Mouse (Mus musculus) thymus, postnatal 4 days (tissue): ENCODE results near the gene Chga.

Source experiments
- DNase-seq: peaks from one replicate; pipeline ENCODE4 v3.0.0; 2021

Gene Chga

DNA sequence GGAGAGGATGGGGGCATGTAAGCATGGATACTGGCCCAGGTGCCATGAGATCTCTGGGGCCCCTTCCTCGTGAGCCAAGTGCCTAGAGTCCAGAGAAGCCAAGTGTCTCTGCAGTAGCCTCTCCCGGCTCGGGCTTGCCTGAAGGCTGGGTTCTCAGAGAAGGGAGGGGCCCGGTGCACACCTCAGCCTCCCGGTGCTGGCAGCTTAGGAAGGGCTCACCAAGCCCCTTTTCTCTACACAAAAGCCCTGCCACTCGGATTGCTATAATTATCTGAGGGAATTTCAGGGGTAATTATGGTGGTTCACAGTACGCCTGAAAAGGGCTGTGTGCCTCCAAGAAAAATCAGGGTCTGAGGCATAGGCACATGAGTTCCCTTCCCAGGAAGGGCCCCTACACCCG is 47.1 kb downstream of the Chga start:
- no peak for DNase-seq

DNA sequence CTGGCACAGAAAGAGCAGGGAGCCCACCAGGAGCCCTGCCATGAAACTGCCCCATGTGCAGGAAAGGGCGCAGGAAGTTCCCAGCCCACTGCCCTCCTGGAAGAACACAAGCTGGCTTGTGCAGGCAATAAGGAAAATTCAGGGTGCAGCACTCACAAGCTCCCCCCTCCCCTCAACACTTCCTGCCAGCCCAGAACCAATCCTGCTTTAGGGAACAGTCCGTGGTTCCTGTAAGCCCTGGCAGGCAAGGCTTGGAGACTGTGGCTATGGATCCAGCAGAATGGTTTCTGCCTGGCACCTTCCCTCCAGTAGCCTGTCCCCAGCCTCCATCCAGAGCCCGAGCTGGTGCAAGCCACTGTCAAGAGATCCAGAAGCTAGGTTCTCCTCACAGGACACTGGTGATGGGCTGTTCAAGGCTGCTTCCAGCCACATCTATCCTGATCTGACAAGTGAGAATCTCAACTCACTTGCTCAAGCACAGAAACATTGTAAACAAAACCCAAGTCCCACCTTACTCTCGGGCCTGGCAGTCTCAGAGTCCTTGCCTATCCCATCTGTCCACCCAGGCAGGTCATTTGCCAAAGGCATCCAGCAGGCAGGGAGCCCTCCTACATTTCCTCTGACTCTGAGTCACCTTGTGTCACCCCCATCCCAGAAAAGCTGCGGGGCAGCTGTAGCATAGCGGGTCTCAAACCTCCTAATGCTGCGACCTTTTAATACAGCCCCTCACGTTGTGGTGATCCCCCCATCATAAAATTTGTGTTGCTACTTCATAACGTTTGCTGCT is 47.7 kb downstream of the Chga start:
- DNase-seq = no peak

DNA sequence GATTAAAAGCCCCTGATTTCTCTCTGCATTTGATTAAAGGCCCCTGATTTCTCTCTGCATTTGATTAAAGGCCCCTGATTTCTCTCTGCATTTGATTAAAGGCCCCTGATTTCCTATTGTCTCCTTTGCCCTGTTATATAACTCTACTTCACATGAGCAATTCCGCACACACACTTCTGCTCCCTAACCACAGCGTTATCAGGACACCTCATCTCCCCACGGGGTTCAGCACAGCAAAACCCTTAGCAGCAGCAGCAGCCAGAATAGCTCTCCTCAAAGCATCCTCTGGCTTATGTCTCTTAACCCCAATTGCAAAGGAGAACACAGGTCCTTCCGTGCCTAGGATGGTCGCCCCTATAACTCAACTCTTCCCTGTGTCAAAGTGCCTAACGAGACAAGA is 50.8 kb downstream of the Chga start:
- peak; percentile 35 for DNase-seq

DNA sequence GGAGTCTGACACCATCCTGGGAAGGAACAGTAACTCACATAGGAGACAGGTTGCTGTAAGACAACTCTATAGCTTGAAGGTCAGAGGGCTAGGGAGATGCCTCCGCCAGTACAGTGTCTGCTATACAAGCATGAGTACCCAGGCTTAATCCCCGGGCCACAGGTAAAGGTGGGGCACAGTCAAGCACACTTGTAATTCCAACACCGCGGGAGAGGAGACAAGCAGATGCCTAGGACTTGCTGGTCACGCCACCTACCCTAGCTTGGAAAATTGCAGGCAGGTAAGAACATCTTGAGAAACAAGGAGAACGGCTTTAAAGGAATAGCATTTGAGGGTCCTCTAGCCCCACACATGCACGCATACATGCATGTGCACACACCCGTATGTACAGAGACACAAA is 52.3 kb downstream of the Chga start:
- no peak for DNase-seq

DNA sequence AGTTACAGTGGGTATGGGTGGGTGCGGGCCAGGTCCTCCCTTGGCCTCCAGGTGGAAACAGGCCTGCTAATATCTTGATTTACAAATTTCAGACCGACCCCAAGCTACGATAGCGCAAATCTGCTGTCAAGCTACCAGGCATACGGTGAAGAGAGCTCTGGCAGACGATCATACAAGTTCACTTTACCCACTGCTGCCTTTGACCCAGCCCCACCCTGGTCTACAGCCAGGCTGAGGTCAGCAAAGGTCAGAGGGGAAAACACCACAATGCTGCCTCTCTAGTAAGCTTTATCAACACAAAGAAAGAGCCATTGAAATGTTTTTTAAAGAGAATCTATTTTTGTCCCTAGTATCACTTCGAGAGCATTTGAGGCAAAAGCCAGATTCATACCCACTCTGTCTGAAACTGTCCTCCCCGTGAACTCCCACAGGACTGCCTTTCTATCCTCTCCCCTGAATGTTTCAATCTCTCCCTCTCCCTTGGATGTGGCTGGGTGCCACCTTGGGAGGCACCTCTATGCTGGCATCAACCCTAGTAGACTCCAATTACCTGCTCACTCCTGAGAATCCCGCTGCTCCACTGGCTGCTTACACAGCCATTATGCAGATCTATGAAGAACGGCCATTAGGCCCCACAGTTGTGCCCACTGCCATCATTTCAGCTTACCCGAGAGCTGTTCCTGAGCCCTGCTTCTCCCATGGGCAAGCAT is 53.2 kb downstream of the Chga start:
- no peak for DNase-seq

DNA sequence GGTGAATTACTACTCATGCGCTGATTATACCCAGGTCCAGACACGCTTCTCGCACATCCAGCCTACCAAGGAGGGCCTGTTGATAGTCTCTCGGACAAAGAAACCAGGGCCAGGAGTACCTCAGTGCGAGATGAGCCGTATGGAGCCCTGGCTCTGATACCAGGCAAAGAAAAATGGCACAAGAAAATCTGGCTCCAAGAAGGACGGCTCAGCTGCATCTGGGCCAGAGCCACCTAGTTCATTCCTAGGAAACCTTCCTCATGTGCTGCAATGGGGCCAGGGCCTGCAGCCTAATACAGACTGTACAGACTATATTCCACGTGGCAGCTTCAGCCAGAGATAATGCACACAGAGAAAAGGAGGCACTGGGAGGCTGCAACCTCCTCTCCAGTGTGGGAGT is 56.2 kb downstream of the Chga start:
- no peak for DNase-seq

DNA sequence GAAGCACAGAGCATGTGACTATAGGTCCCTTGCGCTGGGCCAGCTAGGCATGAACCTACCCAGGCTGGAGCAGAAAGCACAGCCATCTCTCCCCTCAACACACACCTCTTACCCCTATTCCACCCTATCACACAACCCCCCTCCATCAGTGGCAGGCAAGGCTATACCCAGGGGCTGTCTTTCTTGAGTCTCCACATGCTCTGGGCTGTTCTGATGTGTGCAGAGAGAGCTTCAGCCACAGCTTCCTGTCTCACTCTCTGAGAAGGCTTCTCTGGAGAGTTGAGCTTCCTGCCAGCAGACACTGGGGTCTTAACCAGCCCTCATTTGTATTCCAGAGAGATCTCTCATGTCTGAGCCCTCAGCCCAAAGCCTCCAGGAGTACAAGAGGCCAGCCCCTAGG is 57.7 kb downstream of the Chga start:
- DNase-seq = peak; percentile 55

DNA sequence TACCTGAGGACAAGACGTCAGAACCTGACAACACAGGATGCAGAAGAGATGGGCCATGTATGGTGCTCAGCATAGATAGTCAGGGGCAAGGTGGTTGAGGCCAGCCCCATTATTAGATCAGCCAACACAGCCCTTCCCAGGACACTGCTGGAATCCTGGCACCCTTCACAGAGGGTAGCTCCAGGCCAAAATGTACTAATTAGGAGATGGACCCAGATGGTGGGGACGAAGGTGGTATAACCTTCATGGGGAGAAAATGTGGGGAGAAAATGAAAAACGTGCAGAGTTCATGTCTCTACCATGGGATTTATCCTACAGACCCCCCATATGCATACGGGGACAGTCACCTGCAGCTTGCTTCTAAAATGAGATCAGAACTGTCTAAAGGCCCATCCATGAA is 58.6 kb downstream of the Chga start:
- DNase-seq = no peak
